8 mouse cellular contexts compared by ENCODE assay signal in the genomic region with DNA sequence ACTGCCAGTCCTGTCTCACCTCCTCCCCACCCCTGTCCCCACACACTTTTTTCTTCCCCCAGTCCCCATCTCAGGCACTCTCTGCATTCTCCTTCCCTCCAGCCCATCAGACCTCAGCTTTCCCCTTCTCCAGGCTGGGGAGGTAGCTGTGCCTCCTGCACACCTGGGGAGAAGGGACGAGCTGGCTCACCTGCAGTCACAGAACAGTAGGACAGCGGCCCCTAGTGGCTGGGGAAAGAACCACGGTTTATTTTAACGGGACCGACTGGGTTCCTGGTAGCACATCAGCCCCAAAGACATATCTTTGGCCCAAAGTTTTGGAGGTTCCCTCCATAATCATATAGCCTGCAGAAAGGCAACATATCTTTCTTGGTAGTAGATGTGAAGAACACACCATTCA. TPM values are rescaled to one million over a fixed set of nuclear protein-coding genes. Genes with fewer than 3 reads are reported as not detected.
DNase-seq lines count a peak whose midpoint lies in the region; ATAC-seq and TF ChIP-seq lines count a peak whose summit lies in the region.

No protein-coding gene starts in this region.

- H3K27ac ChIP-seq in forebrain, embryonic 14.5 days (ENCODE audit: low read depth, low read length): no peak overlapping the region
- H3K27ac ChIP-seq in forebrain, embryonic 16.5 days (ENCODE audit: low read length): no peak overlapping the region
- no peak overlapping the region for H3K27ac ChIP-seq in bone marrow macrophage, adult 2 months (ENCODE audit: insufficient read depth, low read depth, low read length)

- no peak for ATAC-seq in forebrain, embryonic 14.5 days
- no peak for ATAC-seq in forebrain, embryonic 16.5 days
- ATAC-seq in erythroblast, adult 5-6 weeks (replicated peaks; ENCODE audit: low FRiP score, poor library complexity, severe bottlenecking): peak; percentile 64

- H3K9ac ChIP-seq in forebrain, embryonic 14.5 days (ENCODE audit: low read length): no peak overlapping the region
- no peak overlapping the region for H3K9ac ChIP-seq in forebrain, embryonic 16.5 days (replicated peaks; ENCODE audit: low read depth, low read length)

- peaks cover 6% of the 10 kb centered on the region; the same call in 1 of the 2 replicates for H3K4me1 ChIP-seq in forebrain, embryonic 14.5 days (ENCODE audit: control insufficient read depth, insufficient read depth, low read length)
- H3K4me1 ChIP-seq in forebrain, embryonic 16.5 days (replicated peaks; ENCODE audit: control insufficient read depth, insufficient read depth, low read length): peaks cover 19% of the 10 kb centered on the region
- no peaks in the 10 kb centered on the region for H3K4me1 ChIP-seq in bone marrow macrophage, adult 2 months (ENCODE audit: control insufficient read depth, insufficient read depth, low read length)

- TF ChIP-seq CTCF in bone marrow macrophage, adult 2 months (IDR thresholded peaks at IDR 0.05; ENCODE audit: low read depth, low read length): peak; percentile 96

- peaks cover 10% of the 10 kb centered on the region; the same call in 1 of the 2 replicates for H3K27me3 ChIP-seq in forebrain, embryonic 14.5 days (replicated peaks; ENCODE audit: control insufficient read depth, insufficient read depth, low read length)
- peaks cover 7% of the 10 kb centered on the region; the same call in 1 of the 2 replicates for H3K27me3 ChIP-seq in forebrain, embryonic 16.5 days (replicated peaks; ENCODE audit: control insufficient read depth, insufficient read depth, low read length)

- H3K36me3 ChIP-seq in forebrain, embryonic 14.5 days (ENCODE audit: control insufficient read depth, insufficient read depth, low read length): no peaks in the 10 kb centered on the region
- H3K36me3 ChIP-seq in forebrain, embryonic 16.5 days (ENCODE audit: control insufficient read depth, insufficient read depth): no peaks in the 10 kb centered on the region

- no peak for TF ChIP-seq POLR2A in bone marrow macrophage, adult 2 months (IDR thresholded peaks at IDR 0.05; ENCODE audit: borderline replicate concordance, low read depth, low read length)

- 0% methylated on average over 5 of the region's 5 CpGs for WGBS in forebrain, embryonic 14.5 days
- WGBS in forebrain, embryonic 16.5 days: 2% methylated on average over 5 of the region's 5 CpGs
- WGBS in large intestine, adult 2 months: under 1% methylated on average over 5 of the region's 5 CpGs

- DNase-seq in forebrain, embryonic 14.5 days (ENCODE audit: low spot score): peak; percentile 62
- DNase-seq in B cell, adult 2 months: peak; percentile 92
- peak; percentile 48 for DNase-seq in large intestine, adult 2 months (ENCODE audit: low read depth, low spot score)
- peak; percentile 65 to 84 for DNase-seq in lung, postnatal 4 days
- DNase-seq in spleen, postnatal 36 days (ENCODE audit: low spot score in 2 of 2): peak; percentile 65 to 75

- no peaks in the 10 kb centered on the region for H3K9me3 ChIP-seq in forebrain, embryonic 14.5 days (replicated peaks; ENCODE audit: control insufficient read depth, low read length)
- H3K9me3 ChIP-seq in forebrain, embryonic 16.5 days (ENCODE audit: control insufficient read depth, low read length): no peaks in the 10 kb centered on the region

- H3K4me3 ChIP-seq in forebrain, embryonic 14.5 days (ENCODE audit: low read depth, low read length): no peak overlapping the region
- H3K4me3 ChIP-seq in forebrain, embryonic 16.5 days (replicated peaks; ENCODE audit: low read length): no peak overlapping the region
- H3K4me3 ChIP-seq in bone marrow macrophage, adult 2 months (ENCODE audit: insufficient read depth, low read length): no peak overlapping the region

- H3K4me2 ChIP-seq in forebrain, embryonic 14.5 days (ENCODE audit: low read length): no peak overlapping the region
- no peak overlapping the region for H3K4me2 ChIP-seq in forebrain, embryonic 16.5 days (ENCODE audit: low read length)

RNA-seq across cellular contexts. Expression of a gene that starts 6.0 kb away (rescaled TPM):
- 44.4 and 50.9 TPM in 2 replicates for polyA plus RNA-seq in forebrain, embryonic 14.5 days (2014; fragmentation: Nextera tagmentation; extraction: Ambion mirVana)
- 57.4 and 60.4 TPM in 2 replicates for polyA plus RNA-seq in forebrain, embryonic 16.5 days (2015; fragmentation: Nextera tagmentation; extraction: Ambion mirVana)
- 0.31 and 2.0 TPM in 2 replicates for polyA plus RNA-seq in bone marrow macrophage, adult 2 months (2012; ENCODE audit: insufficient read depth, insufficient read length, missing spikeins)
- 0.58 and 1.7 TPM in 2 replicates for total RNA-seq in erythroblast, adult 5-6 weeks (2015; ENCODE audit: low replicate concordance)
- total RNA-seq in erythroblast, adult 5-6 weeks (2017; ENCODE audit: low replicate concordance): 0.09 and 0.14 TPM in 2 replicates
- polyA plus RNA-seq in large intestine, adult 2 months (2012; rRNA removed): 13.4 and 18.8 TPM in 2 replicates
